Mouse (Mus musculus): ENCODE measurements around the gene Adgrf5.
"Not testable (repeated sequence)": the region's sequence is repeated elsewhere in the genome, so short reads cannot be mapped to it uniquely, and the experiment has no call there.

Gene Adgrf5

GRCm38 (mm10) chr17:43359826-43360619 is at the start of gene Adgrf5:
Gene Adgrf5 (plus strand): TSS chr17:43360451.
- DNase-seq (ENCODE audit: low read depth): no peak

DNA sequence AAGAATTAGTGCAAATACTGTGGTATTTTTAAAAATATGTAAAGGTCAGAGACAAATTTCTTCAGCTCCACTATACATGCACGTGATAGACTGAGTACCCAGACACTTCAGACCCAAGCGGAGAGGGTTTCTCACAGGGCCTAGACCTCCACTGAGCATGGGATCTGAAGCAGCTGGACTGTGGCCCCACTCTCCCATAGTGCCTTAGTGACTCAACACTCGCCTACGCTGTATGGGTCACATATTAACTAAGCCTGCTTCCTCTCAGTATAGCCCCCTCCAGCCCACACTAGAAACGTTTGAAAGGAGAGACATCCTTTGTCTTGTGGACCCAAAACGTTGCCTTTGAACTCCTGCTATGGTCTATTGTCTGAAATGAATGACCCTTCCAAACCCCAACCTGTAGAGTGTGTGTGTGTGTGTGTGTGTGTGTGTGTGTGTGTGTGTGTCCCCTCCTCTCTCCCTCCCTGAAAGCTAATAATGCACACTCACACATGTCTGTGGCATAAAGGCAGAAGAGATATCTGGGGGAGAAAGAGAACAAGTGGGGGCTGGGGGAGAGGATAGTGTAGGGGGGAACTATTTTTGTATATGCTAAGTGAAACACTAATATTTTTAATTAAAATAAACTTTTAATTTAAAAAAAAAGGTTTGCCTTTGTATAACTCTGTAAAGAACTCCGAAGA is 34.1 kb upstream of the Adgrf5 start:
- no peak for DNase-seq (ENCODE audit: low read depth)

DNA sequence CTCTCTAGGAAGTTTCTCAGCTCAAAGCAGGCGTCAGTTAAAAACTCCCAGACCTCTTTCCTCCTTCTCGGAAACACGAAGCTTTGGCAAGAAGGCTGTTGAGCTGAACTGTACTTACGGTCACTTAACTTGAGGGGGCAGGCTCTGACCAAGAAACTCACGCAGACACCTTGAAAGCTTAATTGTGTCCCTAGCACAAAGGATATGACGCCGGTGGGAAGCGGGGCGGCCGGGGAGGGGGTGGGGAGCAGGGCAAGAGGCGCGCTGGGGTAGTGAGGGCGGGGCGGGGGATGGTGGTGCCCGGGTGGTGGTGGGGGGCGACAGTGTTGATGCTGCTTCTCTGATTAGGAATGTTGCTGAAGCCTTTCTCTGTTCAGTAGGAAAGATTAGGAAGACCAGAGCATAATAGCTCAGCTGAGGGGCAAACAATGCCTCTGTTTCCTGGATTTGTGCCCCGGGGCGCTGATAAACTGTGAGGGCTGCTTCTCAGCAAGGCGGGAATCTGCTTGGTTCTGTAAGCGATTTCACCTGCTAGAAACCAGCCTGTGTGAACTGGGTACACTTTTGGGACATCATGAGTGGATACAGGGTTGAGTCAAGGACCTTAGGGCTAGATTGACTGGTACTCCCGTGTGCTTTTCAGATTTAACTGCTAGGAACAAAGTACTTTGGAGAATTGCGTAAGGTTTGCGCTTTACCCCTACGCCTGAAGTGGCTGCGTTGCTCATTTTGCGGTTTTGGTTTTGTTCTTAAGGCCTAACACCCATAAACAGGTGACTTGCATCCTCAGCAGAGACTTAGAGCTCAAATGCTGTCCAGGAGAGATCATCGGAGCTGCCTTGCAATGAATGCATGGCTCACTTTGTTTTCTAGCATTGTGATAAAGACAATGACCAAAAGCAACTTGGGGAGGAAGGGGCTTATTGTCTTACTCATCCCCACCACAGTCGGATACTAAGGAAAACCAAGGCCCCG is 33.2 kb upstream of the Adgrf5 start:
- peak; percentile 67 for DNase-seq (ENCODE audit: low read depth)

GRCm38 (mm10) chr17:43327810-43328209 is 32.4 kb upstream of the Adgrf5 start:
- DNase-seq (ENCODE audit: low read depth): no peak

DNA sequence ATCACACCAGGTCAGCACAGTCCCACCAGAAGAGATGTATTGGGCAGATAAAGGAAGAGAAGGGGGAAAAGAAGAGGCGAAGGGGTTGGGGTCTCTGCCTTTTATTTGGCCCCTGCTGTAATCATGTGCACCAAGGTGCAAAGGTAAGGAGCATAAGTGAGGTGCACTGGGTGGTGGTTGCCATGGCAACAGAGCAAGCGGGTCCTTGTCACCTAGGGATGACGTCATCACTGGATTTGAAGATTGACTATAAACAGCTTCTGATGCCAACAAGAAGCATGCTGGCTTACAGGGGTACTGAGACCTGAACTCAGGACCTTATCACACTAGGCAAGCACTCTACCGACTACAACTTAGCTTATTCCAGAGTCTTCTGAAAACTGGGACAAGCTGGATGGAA is 31.0 kb upstream of the Adgrf5 start:
- no peak for DNase-seq (ENCODE audit: low read depth)

DNA sequence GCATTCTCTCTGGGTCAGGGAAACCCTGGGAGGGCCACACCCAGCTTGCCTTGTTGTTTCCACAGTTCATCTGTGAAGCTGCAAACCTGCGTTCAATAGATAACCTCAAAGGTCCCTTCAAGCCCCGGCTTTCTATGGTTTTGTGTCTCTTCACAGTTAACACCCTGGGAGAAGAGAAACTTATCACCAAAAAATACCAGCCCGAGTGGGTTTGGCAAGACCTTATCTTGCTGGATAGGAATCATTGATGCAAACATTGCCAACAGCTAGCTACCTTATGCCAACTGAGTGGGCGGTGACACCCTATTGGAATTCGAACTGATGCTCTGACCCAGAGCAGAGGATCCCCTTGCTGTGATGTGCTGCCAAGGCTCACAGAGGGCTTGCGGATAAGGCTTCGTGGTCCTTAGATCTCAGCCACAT is 30.5 kb upstream of the Adgrf5 start:
- DNase-seq (ENCODE audit: low read depth): no peak

DNA sequence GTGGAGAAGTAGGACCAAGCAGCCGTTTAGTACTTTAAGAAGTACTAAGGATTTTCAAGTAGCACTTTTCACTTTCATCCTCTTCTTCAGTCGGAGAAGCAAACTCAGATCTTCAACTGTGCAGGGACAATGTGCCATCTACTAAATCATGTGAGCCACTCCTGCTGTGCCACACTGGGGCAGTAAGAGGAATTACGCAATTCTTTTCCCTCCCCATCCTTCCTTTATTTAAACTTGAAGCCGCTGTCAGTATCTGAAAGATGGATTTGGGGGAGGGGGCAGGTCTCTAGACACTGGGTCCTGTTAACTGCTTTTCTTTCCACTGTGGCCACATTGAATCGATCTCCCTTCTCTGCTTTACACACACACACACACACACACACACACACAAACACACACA is 27.6 kb upstream of the Adgrf5 start:
- no peak for DNase-seq (ENCODE audit: low read depth)

GRCm38 (mm10) chr17:43334074-43334473 is 26.2 kb upstream of the Adgrf5 start:
- no peak for DNase-seq (ENCODE audit: low read depth)

GRCm38 (mm10) chr17:43337643-43338042 is 22.6 kb upstream of the Adgrf5 start:
- DNase-seq (ENCODE audit: low read depth): no peak

DNA sequence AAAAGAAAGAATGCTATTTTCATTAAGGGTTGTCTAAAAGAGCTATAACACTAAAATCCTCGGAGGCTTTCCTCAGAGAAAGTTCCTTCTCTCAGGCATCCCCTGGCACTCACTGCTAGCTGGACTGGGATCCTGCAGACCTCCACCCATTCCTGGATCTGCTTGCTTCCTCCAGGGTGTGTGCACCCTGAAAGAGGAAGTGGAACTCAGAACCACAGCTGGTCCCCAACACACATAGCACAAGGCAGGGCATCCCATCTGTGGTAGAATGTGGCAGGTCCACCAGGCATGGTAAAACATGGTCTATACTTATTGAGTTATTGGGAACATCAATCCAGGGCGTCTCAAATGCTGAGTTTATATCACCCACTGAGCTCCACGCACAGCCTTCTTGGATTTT is 22.0 kb upstream of the Adgrf5 start:
- DNase-seq (ENCODE audit: low read depth): no peak

GRCm38 (mm10) chr17:43346499-43346898 is 13.8 kb upstream of the Adgrf5 start:
- not testable (repeated sequence) for DNase-seq (ENCODE audit: low read depth)

DNA sequence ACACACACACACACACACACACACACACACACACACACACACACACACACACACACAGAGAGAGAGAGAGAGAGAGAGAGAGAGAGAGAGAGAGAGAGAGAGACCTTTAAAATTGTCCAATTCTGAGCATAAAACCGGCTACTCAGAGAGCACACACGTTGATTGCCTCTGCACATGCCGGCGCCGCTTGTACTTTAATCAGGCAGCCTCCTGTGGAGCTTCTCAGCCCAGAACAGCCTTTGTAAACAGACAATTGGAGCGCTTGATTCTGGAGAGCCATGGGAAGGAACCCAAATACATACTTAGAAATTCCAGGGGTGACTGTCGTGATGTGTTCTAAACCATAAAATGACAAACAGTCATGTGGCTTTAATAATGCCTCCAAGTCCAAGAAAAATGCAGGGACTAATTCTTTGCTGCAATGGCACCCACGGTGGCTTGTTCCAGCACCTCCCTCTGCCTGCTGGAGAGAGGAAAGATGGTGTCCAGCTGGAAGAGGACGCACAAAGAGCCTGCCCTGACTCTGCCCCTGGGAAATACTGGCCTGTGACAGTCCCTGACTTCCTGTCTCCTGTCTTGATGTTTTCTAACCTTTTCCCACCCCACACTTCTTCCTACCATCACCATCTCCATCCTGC is 2.2 kb upstream of the Adgrf5 start:
- DNase-seq (ENCODE audit: low read depth): no peak

DNA sequence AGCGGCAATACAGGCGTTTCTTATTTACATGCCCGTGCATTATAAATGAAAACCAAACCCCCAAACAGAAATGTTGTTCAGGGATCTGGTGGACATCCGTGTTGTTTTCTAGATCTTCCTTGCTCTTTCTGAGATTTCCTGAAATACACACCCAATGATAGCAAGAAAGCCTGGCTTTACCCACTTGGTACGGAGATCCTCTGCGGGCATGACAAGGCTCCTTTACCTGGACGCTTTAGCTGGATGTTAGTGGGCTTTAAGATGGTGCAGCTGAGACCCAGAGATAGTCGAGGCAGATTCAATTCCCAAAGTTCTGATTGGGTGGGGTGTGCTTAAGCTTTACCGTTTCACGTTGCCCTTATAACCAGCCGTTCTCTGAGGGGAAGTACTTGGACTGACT is 770 bp downstream of the Adgrf5 start:
- DNase-seq (ENCODE audit: low read depth): no peak

DNA sequence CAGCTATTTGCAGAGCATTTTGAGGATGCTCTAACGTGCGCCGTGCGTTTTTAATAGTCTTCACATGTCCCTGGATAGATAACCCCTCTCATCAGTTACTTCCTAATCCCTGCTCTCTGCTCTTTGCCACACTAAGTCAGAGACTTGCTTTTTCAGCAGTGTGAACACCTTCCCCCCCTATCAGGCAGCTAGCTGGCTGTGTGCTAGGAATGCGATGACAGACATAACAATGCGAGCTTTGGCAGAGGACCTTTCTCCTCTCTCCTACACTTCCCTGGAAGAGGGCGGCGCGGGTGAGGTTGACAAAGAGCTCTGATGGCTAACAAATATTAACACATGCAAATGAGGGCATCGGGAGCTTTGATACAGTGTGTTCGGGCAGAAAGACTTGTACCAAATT is 2.1 kb downstream of the Adgrf5 start:
- DNase-seq (ENCODE audit: low read depth): no peak

GRCm38 (mm10) chr17:43362881-43363280 is 2.6 kb downstream of the Adgrf5 start:
- DNase-seq (ENCODE audit: low read depth): no peak

GRCm38 (mm10) chr17:43363921-43364320 is 3.7 kb downstream of the Adgrf5 start:
- no peak for DNase-seq (ENCODE audit: low read depth)

DNA sequence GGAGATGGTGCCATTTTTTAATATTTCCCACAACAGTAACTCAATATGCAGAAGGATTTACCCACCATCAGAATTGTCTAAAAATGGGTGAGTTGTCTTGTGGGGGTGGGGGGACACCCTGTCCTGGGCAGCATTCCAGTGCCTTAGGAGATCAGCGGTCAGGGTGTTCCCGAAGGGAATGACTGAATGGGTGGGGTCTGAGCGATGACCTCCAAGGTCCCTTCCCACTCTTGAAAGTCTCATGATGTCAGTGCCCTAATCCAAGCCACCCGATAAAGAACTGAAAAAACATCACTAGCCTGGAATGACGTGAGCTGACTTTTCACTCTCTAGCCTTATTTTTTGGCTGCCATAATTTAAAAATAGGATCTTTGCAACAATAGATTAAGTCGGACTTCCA is 5.0 kb downstream of the Adgrf5 start:
- DNase-seq (ENCODE audit: low read depth): no peak

DNA sequence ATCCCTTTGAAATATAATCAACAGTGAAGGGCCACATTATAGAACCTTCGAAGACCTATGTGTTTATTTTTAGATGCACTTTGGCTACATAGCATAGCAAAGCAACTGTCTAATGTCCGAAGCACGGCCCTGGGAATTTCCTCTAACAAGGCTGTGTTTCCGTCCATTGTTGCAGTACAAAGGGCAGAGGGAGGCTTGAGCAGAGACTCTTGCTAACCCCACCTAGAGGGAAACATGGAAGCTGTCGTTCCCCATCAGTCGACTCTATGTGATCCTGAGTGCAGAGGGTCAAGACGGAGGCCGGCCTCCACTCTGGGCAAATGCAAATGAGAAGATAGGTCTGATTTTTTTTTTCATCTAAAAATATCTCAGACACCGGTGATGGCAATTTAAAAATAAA is 6.2 kb downstream of the Adgrf5 start:
- DNase-seq (ENCODE audit: low read depth): no peak

- no peak for DNase-seq (ENCODE audit: low read depth)
Observed at GRCm38 (mm10) chr17:43368171-43368576, 7.9 kb downstream of the Adgrf5 start.

- no peak for DNase-seq (ENCODE audit: low read depth)
Observed at GRCm38 (mm10) chr17:43372604-43373003, 12.4 kb downstream of the Adgrf5 start.

- no peak for DNase-seq (ENCODE audit: low read depth)
Observed at GRCm38 (mm10) chr17:43374020-43374419, 13.8 kb downstream of the Adgrf5 start.

DNA sequence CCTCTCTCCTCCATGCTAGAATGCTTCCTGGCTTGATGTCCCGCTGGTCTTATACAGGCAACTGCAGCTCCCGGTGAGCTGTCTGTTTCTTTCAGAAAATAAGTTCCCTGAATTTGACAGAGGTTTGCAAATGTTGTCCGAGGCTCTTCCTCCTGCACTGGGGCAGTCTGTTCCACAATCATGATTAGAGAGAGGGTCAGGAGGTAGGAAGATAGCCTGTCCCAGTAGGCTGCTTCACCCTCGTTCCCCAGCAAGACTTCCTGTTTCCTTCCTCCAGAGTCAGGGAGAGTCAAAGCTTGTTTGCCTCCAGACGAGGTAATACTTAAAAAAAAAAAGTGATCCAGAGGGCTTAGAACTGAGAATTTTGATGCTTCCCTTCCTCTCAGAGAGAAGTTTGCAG is 16.3 kb downstream of the Adgrf5 start:
- no peak for DNase-seq (ENCODE audit: low read depth)

All from NIH3T3 (cell line).